Mouse (Mus musculus) bone marrow macrophage, adult 2 months (primary cell): ENCODE results near the gene Ripk3.

Experiments
- CTCF ChIP-seq: IDR thresholded peaks from 2 replicates; pipeline ENCODE4 v1.5.1; 2012; ENCODE audit warnings: low read depth, mild to moderate bottlenecking, low read length, moderate library complexity
- POLR2A ChIP-seq: IDR thresholded peaks from 2 replicates; pipeline ENCODE4 v1.6.1; 2012; ENCODE audit warnings: mild to moderate bottlenecking, low read depth, low read length, borderline replicate concordance

GRCm38 (mm10) chr14:55779656-55780055 is 9.0 kb downstream of the Ripk3 start:
- TF ChIP-seq POLR2A (no peak), CTCF (no peak)
